22 mouse cellular contexts compared by ENCODE assay signal in genomic region chr19:4263702-4264101, GRCm38 (mm10). TPM values are rescaled to one million over a fixed set of nuclear protein-coding genes. Genes with fewer than 3 reads are reported as not detected.
DNase-seq lines count a peak whose midpoint lies in the region; ATAC-seq and TF ChIP-seq lines count a peak whose summit lies in the region.
"Had no signal": no experiment of that assay in that cellular context is flagged by ENCODE, and none has a peak within 500 bp of the region (broad histone marks: within the 10 kb centered on the region; RNA-seq: fewer than 3 reads in every experiment).

No protein-coding gene starts in this region.

- no peak for TF ChIP-seq POLR2A in ES-Bruce4 (IDR thresholded peaks at IDR 0.05; ENCODE audit: insufficient read depth, low read length)

- 42% methylated on average over 14 of the region's 14 CpGs for WGBS in lung, postnatal 0 days

- no peak for TF ChIP-seq EP300 in lung, postnatal 0 days (IDR thresholded peaks at IDR 0.05)
- no peak for TF ChIP-seq EP300 in ES-Bruce4 (IDR thresholded peaks at IDR 0.05; ENCODE audit: insufficient read depth, low read depth, low read length)

- no peak for TF ChIP-seq CTCF in lung, postnatal 0 days (IDR thresholded peaks at IDR 0.05)
- TF ChIP-seq CTCF in ES-Bruce4 (IDR thresholded peaks at IDR 0.05; ENCODE audit: low read depth, low read length) = no peak

- no peak overlapping the region for H3K4me3 ChIP-seq in lung, postnatal 0 days (ENCODE audit: low read depth, low read length)
- 0 out of 2 replicates have a peak overlapping the region, but pooled peaks have one; percentile 30 for H3K4me3 ChIP-seq in ES-Bruce4 (ENCODE audit: low read depth, low read length)
- H3K4me3 ChIP-seq: heart, embryonic 10.5 days; kidney, embryonic 15.5 days; limb, embryonic 13.5 days had no signal

- peak; percentile 39 for DNase-seq in cerebellum, adult 9-11 months
- DNase-seq in cerebellum, adult 18-20 months = no peak
- DNase-seq in lung, postnatal 0 days (ENCODE audit: low spot score) = peak; percentile 48
- DNase-seq in lung, postnatal 10 days = no peak
- DNase-seq in neural tube, embryonic 10.5 days (ENCODE audit: extremely low spot score, low spot score) = no peak
- DNase-seq in adrenal gland, postnatal 36 days = no peak
- DNase-seq: adrenal gland, adult 8-10 months; gastrocnemius, postnatal 14 days; heart, postnatal 14 days; retina, postnatal 1 day; thymus, adult 18-20 months had no signal

- H3K27me3 ChIP-seq in lung, postnatal 0 days (replicated peaks; ENCODE audit: insufficient read depth, low read length) = no peaks in the 10 kb centered on the region
- no peaks in the 10 kb centered on the region for H3K27me3 ChIP-seq in ES-Bruce4 (ENCODE audit: control insufficient read depth, insufficient read depth, low read length, poor library complexity, severe bottlenecking)

- no peaks in the 10 kb centered on the region for H3K36me3 ChIP-seq in lung, postnatal 0 days (ENCODE audit: insufficient read depth, low read length)
- no peaks in the 10 kb centered on the region for H3K36me3 ChIP-seq in ES-Bruce4 (ENCODE audit: control insufficient read depth, insufficient read depth, low read length, poor library complexity, severe bottlenecking)
- H3K36me3 ChIP-seq: heart, embryonic 10.5 days; limb, embryonic 13.5 days had no signal

- H3K9ac ChIP-seq in lung, postnatal 0 days (replicated peaks; ENCODE audit: low read depth) = no peak overlapping the region
- no peak overlapping the region for H3K9ac ChIP-seq in ES-Bruce4 (ENCODE audit: low read depth, poor library complexity, severe bottlenecking)
- H3K9ac ChIP-seq: kidney, embryonic 15.5 days had no signal

- H3K9me3 ChIP-seq in lung, postnatal 0 days (ENCODE audit: low read length) = no peaks in the 10 kb centered on the region
- H3K9me3 ChIP-seq in ES-Bruce4 (replicated peaks; ENCODE audit: control insufficient read depth, insufficient read depth, low read length, poor library complexity, severe bottlenecking) = no peaks in the 10 kb centered on the region
- H3K9me3 ChIP-seq: heart, embryonic 10.5 days; kidney, embryonic 15.5 days; limb, embryonic 13.5 days had no signal

- H3K27ac ChIP-seq in lung, postnatal 0 days (ENCODE audit: low read length) = no peak overlapping the region
- H3K27ac ChIP-seq in ES-Bruce4 (ENCODE audit: insufficient read depth, low read length) = no peak overlapping the region
- H3K27ac ChIP-seq: heart, embryonic 10.5 days; hindbrain, postnatal 0 days; kidney, embryonic 15.5 days; limb, embryonic 13.5 days had no signal

- no peaks in the 10 kb centered on the region for H3K4me1 ChIP-seq in lung, postnatal 0 days (ENCODE audit: insufficient read depth, low read depth, low read length)
- H3K4me1 ChIP-seq in ES-Bruce4 (ENCODE audit: control insufficient read depth, insufficient read depth, low read length) = no peaks in the 10 kb centered on the region

- peak; percentile 55 for ATAC-seq in lung, postnatal 0 days
- ATAC-seq in granulocyte monocyte progenitor cell, adult 5-6 weeks (replicated peaks; ENCODE audit: poor library complexity, severe bottlenecking) = peak; percentile 34
- ATAC-seq: hindbrain, postnatal 0 days had no signal

- H3K4me2 ChIP-seq in lung, postnatal 0 days (replicated peaks; ENCODE audit: low read depth, low read length) = no peak overlapping the region
- H3K4me2 ChIP-seq: kidney, embryonic 15.5 days; limb, embryonic 13.5 days had no signal

RNA-seq across cellular contexts. Expression of gene Ssh3, which starts 5.3 kb away (rescaled TPM):
- 22.7 and 24.4 TPM in 2 replicates for polyA plus RNA-seq in lung, postnatal 0 days (2015; fragmentation: Nextera tagmentation; extraction: Ambion mirVana)
- 8.5 and 9.2 TPM in 2 replicates for polyA plus RNA-seq in ES-Bruce4 (2011; ENCODE audit: insufficient read depth, insufficient read length, low read depth, missing spikeins)
- 17.7 and 25.9 TPM in 2 replicates for total RNA-seq in granulocyte monocyte progenitor cell, adult 5-6 weeks (2014; fragmentation: Nextera tagmentation)
- total RNA-seq in granulocyte monocyte progenitor cell, adult 5-6 weeks (2017) = 10.8 and 22.0 TPM in 2 replicates
- 10 to 100 TPM; 28.1 to 30.1 TPM for total RNA-seq in adrenal gland, postnatal 36 days (2021)

RNA-seq across cellular contexts. Expression of gene Ankrd13d, which starts 19.2 kb away (rescaled TPM):
- 2.0 and 2.6 TPM in 2 replicates for polyA plus RNA-seq in lung, postnatal 0 days (2015; fragmentation: Nextera tagmentation; extraction: Ambion mirVana)
- 4.9 and 6.5 TPM in 2 replicates for polyA plus RNA-seq in ES-Bruce4 (2011; ENCODE audit: insufficient read depth, insufficient read length, low read depth, missing spikeins)
- 6.8 and 7.2 TPM in 2 replicates for total RNA-seq in granulocyte monocyte progenitor cell, adult 5-6 weeks (2014; fragmentation: Nextera tagmentation)
- total RNA-seq in granulocyte monocyte progenitor cell, adult 5-6 weeks (2017) = 1.6 and 3.9 TPM in 2 replicates
- 1 to 10 TPM; 2.4 to 2.8 TPM for total RNA-seq in adrenal gland, postnatal 36 days (2021)

RNA-seq across cellular contexts. Expression of gene Pold4, which starts 32.0 kb away (rescaled TPM):
- polyA plus RNA-seq in lung, postnatal 0 days (2015; fragmentation: Nextera tagmentation; extraction: Ambion mirVana) = 58.6 and 63.6 TPM in 2 replicates
- polyA plus RNA-seq in ES-Bruce4 (2011; ENCODE audit: insufficient read depth, insufficient read length, low read depth, missing spikeins) = 21.9 and 26.7 TPM in 2 replicates
- total RNA-seq in granulocyte monocyte progenitor cell, adult 5-6 weeks (2014; fragmentation: Nextera tagmentation) = 68.6 and 117 TPM in 2 replicates
- 69.5 and 92.0 TPM in 2 replicates for total RNA-seq in granulocyte monocyte progenitor cell, adult 5-6 weeks (2017)
- total RNA-seq in adrenal gland, postnatal 36 days (2021) = 10 to 100 TPM; 50.2 to 54.4 TPM

RNA-seq across cellular contexts. Expression of gene Grk2, which starts 42.3 kb away (rescaled TPM):
- polyA plus RNA-seq in lung, postnatal 0 days (2015; fragmentation: Nextera tagmentation; extraction: Ambion mirVana) = 13.9 and 14.0 TPM in 2 replicates
- 40.2 and 46.4 TPM in 2 replicates for polyA plus RNA-seq in ES-Bruce4 (2011; ENCODE audit: insufficient read depth, insufficient read length, low read depth, missing spikeins)
- 179 and 198 TPM in 2 replicates for total RNA-seq in granulocyte monocyte progenitor cell, adult 5-6 weeks (2014; fragmentation: Nextera tagmentation)
- total RNA-seq in granulocyte monocyte progenitor cell, adult 5-6 weeks (2017) = 133 and 181 TPM in 2 replicates
- 10 to 100 TPM; 48.1 to 53.1 TPM for total RNA-seq in adrenal gland, postnatal 36 days (2021)

RNA-seq across cellular contexts. Expression of gene AC109138.7, which starts 49.5 kb away (rescaled TPM):
- polyA plus RNA-seq in lung, postnatal 0 days (2015; fragmentation: Nextera tagmentation; extraction: Ambion mirVana) = not detected in 2 replicates
- not detected in 2 replicates for polyA plus RNA-seq in ES-Bruce4 (2011; ENCODE audit: insufficient read depth, insufficient read length, low read depth, missing spikeins)
- not detected in 2 replicates for total RNA-seq in granulocyte monocyte progenitor cell, adult 5-6 weeks (2014; fragmentation: Nextera tagmentation)
- not detected in 2 replicates for total RNA-seq in granulocyte monocyte progenitor cell, adult 5-6 weeks (2017)
- not detected for total RNA-seq in adrenal gland, postnatal 36 days (2021)
- total RNA-seq: adrenal gland, adult 8-10 months; gastrocnemius, postnatal 14 days; heart, postnatal 14 days; hindbrain, postnatal 0 days; layer of hippocampus, adult 18-20 months; left cerebral cortex, adult 18-20 months had no signal
- polyA plus RNA-seq: heart, embryonic 10.5 days; hindbrain, postnatal 0 days; kidney, embryonic 15.5 days; limb, embryonic 13.5 days; liver, embryonic 16.5 days; neural tube, embryonic 14.5 days; spleen, adult 2 months had no signal

Comparison
In these comparisons a context has a peak if more than half of its experiments do, and no peak if none do; other contexts are left out.
1. DNase-seq: peak in cerebellum, adult 9-11 months (single experiment) and lung, postnatal 0 days (single experiment); none in cerebellum, adult 18-20 months (0 of 2), lung, postnatal 10 days (single experiment), neural tube, embryonic 10.5 days (single experiment) and adrenal gland, postnatal 36 days (0 of 2).